Mouse (Mus musculus): Measurements from ENCODE around the gene Hacd4. TPM values are rescaled to one million over a fixed set of nuclear protein-coding genes. Genes with fewer than 3 reads are reported as not detected.

The Hacd4 gene
- total RNA-seq, 2 experiments from 2014 or later = 1.5 to 1.9 TPM

DNA sequence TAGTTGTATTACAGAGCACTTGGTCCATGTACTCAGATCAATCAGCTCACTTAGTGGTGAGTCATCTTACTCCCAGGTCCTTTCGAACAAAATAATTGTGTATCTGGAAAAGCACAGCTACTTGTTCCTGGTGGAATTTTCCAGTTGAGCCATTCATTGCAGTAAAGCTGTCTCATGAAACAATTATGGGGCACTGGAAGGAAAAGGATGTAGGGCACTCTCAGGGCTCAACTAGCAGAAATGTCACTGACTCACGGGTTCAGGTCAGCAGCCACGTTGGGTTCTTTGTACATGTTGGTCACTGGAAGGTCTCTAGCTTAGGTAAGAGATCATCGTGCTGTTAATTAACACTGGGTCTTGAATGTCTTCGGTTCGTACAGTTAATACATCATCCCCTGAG is 68.8 kb downstream of the Hacd4 start:
- DNase-seq = no peak
- intact Hi-C loops (cut with DNase I; ENCODE audit: low total_unique reads) = no loop called here

- no peak for DNase-seq
- intact Hi-C loops (cut with DNase I; ENCODE audit: low total_unique reads) = no loop called here
Measured at GRCm38 (mm10) chr4:88357431-88357830, 81.3 kb downstream of the Hacd4 start.

GRCm38 (mm10) chr4:88356652-88357051 is 82.1 kb downstream of the Hacd4 start:
- intact Hi-C loops (cut with DNase I; ENCODE audit: low total_unique reads) = no loop called here
- no peak for DNase-seq

DNA sequence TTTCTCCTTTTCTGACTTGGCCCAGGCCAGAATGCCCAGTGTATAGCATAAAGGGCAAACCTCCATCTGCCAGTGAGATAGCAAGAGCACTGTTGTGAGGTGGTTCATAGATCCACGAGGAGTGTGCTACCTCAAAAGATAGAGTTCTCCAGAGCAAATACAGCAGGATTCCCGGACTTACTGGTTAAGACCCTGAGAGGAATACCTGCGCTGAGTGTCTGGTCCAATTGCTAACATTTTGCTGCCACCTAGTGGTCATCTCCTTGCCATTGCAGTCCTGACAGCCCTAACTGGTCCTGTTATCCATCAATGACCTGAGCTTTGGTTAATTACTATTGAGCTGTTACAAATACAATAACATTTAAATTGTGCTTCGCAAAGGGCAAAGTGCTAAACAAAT is 87.8 kb downstream of the Hacd4 start:
- peak; percentile 26 for DNase-seq
- intact Hi-C loops (cut with DNase I; ENCODE audit: low total_unique reads) = loop anchor here (2.0 kb wide), 1 partner anchor 316 kb away; no protein-coding TSS in a partner anchor

Other genes starting within 250 kb of the Hacd4 start
- gene Ifnb1, start 83.8 kb upstream of the Hacd4 start, total RNA-seq (2021) = not detected
- gene Ifna15, start 119.3 kb upstream of the Hacd4 start, total RNA-seq (2021) = not detected
- gene Ifna14, start 132.9 kb upstream of the Hacd4 start, total RNA-seq (2021) = not detected
- gene Ifna9, start 153.5 kb upstream of the Hacd4 start, total RNA-seq (2021) = not detected
- gene Ifna12, start 164.4 kb upstream of the Hacd4 start, total RNA-seq (2021) = not detected
- gene C87499, start 195.5 kb upstream of the Hacd4 start, total RNA-seq (2021) = not detected
- gene Ifna13, start 205.5 kb upstream of the Hacd4 start, total RNA-seq (2021) = not detected
- gene Ifna16, start 238.0 kb upstream of the Hacd4 start, total RNA-seq (2021) = not detected
- gene Ifna2, start 245.0 kb upstream of the Hacd4 start, total RNA-seq (2021) = not detected